8 mouse cellular contexts compared by ENCODE assay signal in genomic region chr11:53890225-53890624, GRCm38 (mm10). TPM values are rescaled to one million over a fixed set of nuclear protein-coding genes. Genes with fewer than 3 reads are reported as not detected.
DNase-seq lines count a peak whose midpoint lies in the region; ATAC-seq and TF ChIP-seq lines count a peak whose summit lies in the region.

No protein-coding gene starts in this region.

- peaks cover 20% of the 10 kb centered on the region for H3K4me1 ChIP-seq in forebrain, embryonic 12.5 days
- H3K4me1 ChIP-seq in forebrain, embryonic 14.5 days (ENCODE audit: control insufficient read depth, insufficient read depth, low read length), result peaks cover 8% of the 10 kb centered on the region; the same call in 1 of the 2 replicates
- H3K4me1 ChIP-seq in lung, embryonic 14.5 days (ENCODE audit: insufficient read depth), result no peaks in the 10 kb centered on the region
- H3K4me1 ChIP-seq in limb, embryonic 13.5 days, result peaks cover 25% of the 10 kb centered on the region
- peaks cover 34% of the 10 kb centered on the region for H3K4me1 ChIP-seq in neural tube, embryonic 15.5 days

- H3K9me3 ChIP-seq in forebrain, embryonic 12.5 days, result no peaks in the 10 kb centered on the region
- no peaks in the 10 kb centered on the region for H3K9me3 ChIP-seq in forebrain, embryonic 14.5 days (replicated peaks; ENCODE audit: control insufficient read depth, low read length)
- no peaks in the 10 kb centered on the region for H3K9me3 ChIP-seq in lung, embryonic 14.5 days (ENCODE audit: low read depth, low read length)
- no peaks in the 10 kb centered on the region for H3K9me3 ChIP-seq in limb, embryonic 13.5 days
- no peaks in the 10 kb centered on the region for H3K9me3 ChIP-seq in neural tube, embryonic 15.5 days (replicated peaks)

- H3K36me3 ChIP-seq in forebrain, embryonic 12.5 days (replicated peaks), result peaks cover 5% of the 10 kb centered on the region; the same call in 1 of the 2 replicates
- H3K36me3 ChIP-seq in forebrain, embryonic 14.5 days (ENCODE audit: control insufficient read depth, insufficient read depth, low read length), result no peaks in the 10 kb centered on the region
- H3K36me3 ChIP-seq in lung, embryonic 14.5 days (ENCODE audit: insufficient read depth), result no peaks in the 10 kb centered on the region
- H3K36me3 ChIP-seq in limb, embryonic 13.5 days, result peaks cover 2% of the 10 kb centered on the region; the same call in 1 of the 2 replicates
- H3K36me3 ChIP-seq in neural tube, embryonic 15.5 days, result peaks cover 6% of the 10 kb centered on the region; the same call in 1 of the 2 replicates

- ATAC-seq in forebrain, embryonic 12.5 days (ENCODE audit: low FRiP score), result no peak
- ATAC-seq in forebrain, embryonic 14.5 days, result no peak
- ATAC-seq in lung, embryonic 14.5 days (ENCODE audit: insufficient read depth), result no peak
- ATAC-seq in limb, embryonic 13.5 days (ENCODE audit: low FRiP score, low read depth), result no peak
- no peak for ATAC-seq in neural tube, embryonic 15.5 days (ENCODE audit: low FRiP score)

- no peak for TF ChIP-seq CTCF in lung, embryonic 14.5 days (IDR thresholded peaks at IDR 0.05; ENCODE audit: low read depth)

- no peaks in the 10 kb centered on the region for H3K27me3 ChIP-seq in forebrain, embryonic 12.5 days
- H3K27me3 ChIP-seq in forebrain, embryonic 14.5 days (replicated peaks; ENCODE audit: control insufficient read depth, insufficient read depth, low read length), result no peaks in the 10 kb centered on the region
- H3K27me3 ChIP-seq in lung, embryonic 14.5 days (ENCODE audit: insufficient read depth, low read length), result no peaks in the 10 kb centered on the region
- no peaks in the 10 kb centered on the region for H3K27me3 ChIP-seq in limb, embryonic 13.5 days
- H3K27me3 ChIP-seq in neural tube, embryonic 15.5 days (replicated peaks), result no peaks in the 10 kb centered on the region

- no peak for DNase-seq in forebrain, embryonic 14.5 days (ENCODE audit: low spot score)
- no peak for DNase-seq in lung, embryonic 14.5 days
- DNase-seq in lung, postnatal 25 days (ENCODE audit: low spot score), result no peak
- no peak for DNase-seq in left cerebral cortex, adult 8-10 months (ENCODE audit: low spot score in 2 of 2)
- DNase-seq in right cerebral cortex, postnatal 4 days, result no peak

- H3K4me3 ChIP-seq in forebrain, embryonic 12.5 days (replicated peaks), result no peak overlapping the region; the same call in 1 of the 2 replicates
- H3K4me3 ChIP-seq in forebrain, embryonic 14.5 days (ENCODE audit: low read depth, low read length), result no peak overlapping the region
- H3K4me3 ChIP-seq in lung, embryonic 14.5 days (ENCODE audit: low read depth, low read length), result no peak overlapping the region; the same call in 1 of the 2 replicates
- peak overlapping the region; percentile 69; the same call in 1 of the 2 replicates for H3K4me3 ChIP-seq in limb, embryonic 13.5 days
- H3K4me3 ChIP-seq in neural tube, embryonic 15.5 days (replicated peaks), result peak overlapping the region; percentile 60

- WGBS in forebrain, embryonic 12.5 days, result 93% methylated on average over 2 of the region's 2 CpGs
- WGBS in forebrain, embryonic 14.5 days, result 93% methylated on average over 2 of the region's 2 CpGs
- WGBS in lung, embryonic 14.5 days, result 81% methylated on average over 2 of the region's 2 CpGs
- WGBS in limb, embryonic 13.5 days, result 83% methylated on average over 2 of the region's 2 CpGs
- 91% methylated on average over 2 of the region's 2 CpGs for WGBS in neural tube, embryonic 15.5 days

- H3K4me2 ChIP-seq in forebrain, embryonic 12.5 days, result peak overlapping the region; percentile 90; the same call in 1 of the 2 replicates
- H3K4me2 ChIP-seq in forebrain, embryonic 14.5 days (ENCODE audit: low read length), result no peak overlapping the region
- H3K4me2 ChIP-seq in lung, embryonic 14.5 days, result peak overlapping the region; percentile 75
- peak overlapping the region; percentile 94 for H3K4me2 ChIP-seq in limb, embryonic 13.5 days (replicated peaks)
- H3K4me2 ChIP-seq in neural tube, embryonic 15.5 days, result peak overlapping the region; percentile 84

- H3K27ac ChIP-seq in forebrain, embryonic 12.5 days, result no peak overlapping the region
- no peak overlapping the region for H3K27ac ChIP-seq in forebrain, embryonic 14.5 days (ENCODE audit: low read depth, low read length)
- H3K27ac ChIP-seq in lung, embryonic 14.5 days (ENCODE audit: low read depth), result no peak overlapping the region
- H3K27ac ChIP-seq in limb, embryonic 13.5 days, result no peak overlapping the region
- no peak overlapping the region for H3K27ac ChIP-seq in neural tube, embryonic 15.5 days (replicated peaks)

- H3K9ac ChIP-seq in forebrain, embryonic 12.5 days, result no peak overlapping the region
- no peak overlapping the region for H3K9ac ChIP-seq in forebrain, embryonic 14.5 days (ENCODE audit: low read length)
- no peak overlapping the region for H3K9ac ChIP-seq in lung, embryonic 14.5 days
- H3K9ac ChIP-seq in limb, embryonic 13.5 days, result peak overlapping the region; percentile 74; the same call in 1 of the 2 replicates
- H3K9ac ChIP-seq in neural tube, embryonic 15.5 days (replicated peaks), result no peak overlapping the region

RNA-seq across cellular contexts. Expression of gene Slc22a5, which starts 1.2 kb away (rescaled TPM):
- polyA plus RNA-seq in forebrain, embryonic 12.5 days (2016; fragmentation: Nextera tagmentation; extraction: Ambion mirVana), result 7.8 and 7.9 TPM in 2 replicates
- 11.1 TPM in 2 replicates for polyA plus RNA-seq in forebrain, embryonic 14.5 days (2014; fragmentation: Nextera tagmentation; extraction: Ambion mirVana)
- polyA plus RNA-seq in lung, embryonic 14.5 days (2014; fragmentation: Nextera tagmentation; extraction: Ambion mirVana), result 7.6 and 8.9 TPM in 2 replicates
- polyA plus RNA-seq in limb, embryonic 13.5 days (2015; fragmentation: Nextera tagmentation; extraction: Ambion mirVana), result 7.0 and 7.3 TPM in 2 replicates
- 8.6 and 10.6 TPM in 2 replicates for polyA plus RNA-seq in neural tube, embryonic 15.5 days (2015; fragmentation: Nextera tagmentation; extraction: Ambion mirVana)
- total RNA-seq in left cerebral cortex, adult 8-10 months (2022), result 10 to 100 TPM in 2 of 4 experiments, 1 to 10 TPM in 2; 8.9 to 14.0 (median 9.9) TPM

RNA-seq across cellular contexts. Expression of gene Gm12216, which starts 31.2 kb away (rescaled TPM):
- polyA plus RNA-seq in forebrain, embryonic 12.5 days (2016; fragmentation: Nextera tagmentation; extraction: Ambion mirVana), result 0.36 TPM in 1 of 2 replicates, not detected in the other
- polyA plus RNA-seq in forebrain, embryonic 14.5 days (2014; fragmentation: Nextera tagmentation; extraction: Ambion mirVana), result not detected in 2 replicates
- polyA plus RNA-seq in lung, embryonic 14.5 days (2014; fragmentation: Nextera tagmentation; extraction: Ambion mirVana), result 1.0 and 2.2 TPM in 2 replicates
- 0.56 TPM in 1 of 2 replicates, not detected in the other for polyA plus RNA-seq in limb, embryonic 13.5 days (2015; fragmentation: Nextera tagmentation; extraction: Ambion mirVana)
- polyA plus RNA-seq in neural tube, embryonic 15.5 days (2015; fragmentation: Nextera tagmentation; extraction: Ambion mirVana), result 0.79 and 2.8 TPM in 2 replicates
- total RNA-seq in left cerebral cortex, adult 8-10 months (2022), result 1 to 10 TPM; 1.6 to 6.3 (median 3.3) TPM

Comparison
In these comparisons a context has a peak if more than half of its experiments do, and no peak if none do; other contexts are left out.
1. H3K4me3 ChIP-seq: peak in limb, embryonic 13.5 days (single experiment) and neural tube, embryonic 15.5 days (single experiment); none in forebrain, embryonic 12.5 days (single experiment), forebrain, embryonic 14.5 days (single experiment) and lung, embryonic 14.5 days (single experiment).